Mouse (Mus musculus): ENCODE results near the gene Schip1. TPM values are rescaled to one million over a fixed set of nuclear protein-coding genes. Genes with fewer than 3 reads are reported as not detected.
A peak's percentile ranks its signal among the peaks of the same experiment; 100 is the strongest.

Schip1 gene
- polyA plus RNA-seq, 1 experiment from 2014 or later, result 37.1 TPM

- Histone ChIP-seq H3K4me2 (ENCODE audit: low read depth, low read length) (no peak overlapping the region), H3K36me3 (ENCODE audit: control insufficient read depth, insufficient read depth, low read length) (no peaks in the 10 kb centered on the region), H3K9ac (ENCODE audit: low read depth, low read length) (no peak overlapping the region), H3K9me3 (ENCODE audit: control insufficient read depth, low read length) (no peaks in the 10 kb centered on the region), H3K4me1 (ENCODE audit: control insufficient read depth, insufficient read depth, low read length) (peaks cover 5% of the 10 kb centered on the region), H3K4me3 (ENCODE audit: low read depth, low read length) (no peak overlapping the region), H3K27me3 (replicated peaks; ENCODE audit: control insufficient read depth, insufficient read depth, low read length) (no peaks in the 10 kb centered on the region), H3K27ac (replicated peaks; ENCODE audit: low read depth, low read length) (no peak overlapping the region)
- DNase-seq (ENCODE audit: low spot score) (no peak), ATAC-seq (ENCODE audit: low read depth) (no peak)
- WGBS, result 85% methylated on average over 5 of the region's 5 CpGs
Observed at GRCm38 (mm10) chr3:68510872-68511271, 446.3 kb downstream of the Schip1 start.

GRCm38 (mm10) chr3:68511744-68512143 is 447.1 kb downstream of the Schip1 start:
- Histone ChIP-seq H3K9ac (ENCODE audit: low read depth, low read length) (no peak overlapping the region), H3K36me3 (ENCODE audit: control insufficient read depth, insufficient read depth, low read length) (no peaks in the 10 kb centered on the region), H3K27me3 (replicated peaks; ENCODE audit: control insufficient read depth, insufficient read depth, low read length) (no peaks in the 10 kb centered on the region), H3K27ac (replicated peaks; ENCODE audit: low read depth, low read length) (no peak overlapping the region), H3K4me2 (ENCODE audit: low read depth, low read length) (no peak overlapping the region), H3K4me1 (ENCODE audit: control insufficient read depth, insufficient read depth, low read length) (peaks cover 5% of the 10 kb centered on the region), H3K9me3 (ENCODE audit: control insufficient read depth, low read length) (no peaks in the 10 kb centered on the region), H3K4me3 (ENCODE audit: low read depth, low read length) (no peak overlapping the region)
- ATAC-seq (ENCODE audit: low read depth) (no peak), DNase-seq (ENCODE audit: low spot score) (no peak)
- 75% methylated on average over 4 of the region's 4 CpGs for WGBS

- no peak overlapping the region for H3K9ac ChIP-seq (ENCODE audit: low read depth, low read length)
- no peaks in the 10 kb centered on the region for H3K9me3 ChIP-seq (ENCODE audit: control insufficient read depth, low read length)
- no peak overlapping the region for H3K27ac ChIP-seq (replicated peaks; ENCODE audit: low read depth, low read length)
- no peaks in the 10 kb centered on the region for H3K36me3 ChIP-seq (ENCODE audit: control insufficient read depth, insufficient read depth, low read length)
- whole genome bisulfite sequencing, result 73% methylated on average over 11 of the region's 11 CpGs
- ATAC-seq (ENCODE audit: low read depth), result no peak
- peaks cover 5% of the 10 kb centered on the region for H3K4me1 ChIP-seq (ENCODE audit: control insufficient read depth, insufficient read depth, low read length)
- no peak overlapping the region for H3K4me3 ChIP-seq (ENCODE audit: low read depth, low read length)
- H3K4me2 ChIP-seq (ENCODE audit: low read depth, low read length), result no peak overlapping the region
- DNase-seq (ENCODE audit: low spot score), result peak; percentile 15
- H3K27me3 ChIP-seq (replicated peaks; ENCODE audit: control insufficient read depth, insufficient read depth, low read length), result no peaks in the 10 kb centered on the region
Observed at GRCm38 (mm10) chr3:68512327-68512726, 447.7 kb downstream of the Schip1 start.

GRCm38 (mm10) chr3:68513340-68514119 is 448.9 kb downstream of the Schip1 start:
- Histone ChIP-seq H3K36me3 (ENCODE audit: control insufficient read depth, insufficient read depth, low read length) (no peaks in the 10 kb centered on the region), H3K9ac (ENCODE audit: low read depth, low read length) (no peak overlapping the region), H3K9me3 (ENCODE audit: control insufficient read depth, low read length) (no peaks in the 10 kb centered on the region), H3K4me3 (ENCODE audit: low read depth, low read length) (no peak overlapping the region), H3K27me3 (replicated peaks; ENCODE audit: control insufficient read depth, insufficient read depth, low read length) (no peaks in the 10 kb centered on the region), H3K4me1 (ENCODE audit: control insufficient read depth, insufficient read depth, low read length) (peaks cover 3% of the 10 kb centered on the region), H3K4me2 (ENCODE audit: low read depth, low read length) (no peak overlapping the region), H3K27ac (replicated peaks; ENCODE audit: low read depth, low read length) (no peak overlapping the region)
- DNase-seq (ENCODE audit: low spot score) (peak; percentile 22), ATAC-seq (ENCODE audit: low read depth) (no peak)
- 65% methylated on average over 7 of the region's 7 CpGs for WGBS

GRCm38 (mm10) chr3:68514120-68514497 is 449.5 kb downstream of the Schip1 start:
- H3K36me3 ChIP-seq (ENCODE audit: control insufficient read depth, insufficient read depth, low read length), result no peaks in the 10 kb centered on the region
- no peak overlapping the region for H3K9ac ChIP-seq (ENCODE audit: low read depth, low read length)
- H3K4me1 ChIP-seq (ENCODE audit: control insufficient read depth, insufficient read depth, low read length), result no peaks in the 10 kb centered on the region; the same call in 1 of the 2 replicates
- ATAC-seq (ENCODE audit: low read depth) (no peak), DNase-seq (ENCODE audit: low spot score) (no peak)
- no peaks in the 10 kb centered on the region for H3K9me3 ChIP-seq (ENCODE audit: control insufficient read depth, low read length)
- H3K4me3 ChIP-seq (ENCODE audit: low read depth, low read length), result no peak overlapping the region
- 82% methylated on average over 3 of the region's 3 CpGs for WGBS
- H3K27ac ChIP-seq (replicated peaks; ENCODE audit: low read depth, low read length), result no peak overlapping the region
- H3K4me2 ChIP-seq (ENCODE audit: low read depth, low read length), result no peak overlapping the region
- H3K27me3 ChIP-seq (replicated peaks; ENCODE audit: control insufficient read depth, insufficient read depth, low read length), result no peaks in the 10 kb centered on the region

- Histone ChIP-seq H3K4me3 (ENCODE audit: low read depth, low read length) (no peak overlapping the region), H3K9me3 (ENCODE audit: control insufficient read depth, low read length) (no peaks in the 10 kb centered on the region), H3K4me2 (ENCODE audit: low read depth, low read length) (no peak overlapping the region), H3K27ac (replicated peaks; ENCODE audit: low read depth, low read length) (no peak overlapping the region), H3K9ac (ENCODE audit: low read depth, low read length) (no peak overlapping the region), H3K4me1 (ENCODE audit: control insufficient read depth, insufficient read depth, low read length) (no peaks in the 10 kb centered on the region; the same call in 1 of the 2 replicates), H3K27me3 (replicated peaks; ENCODE audit: control insufficient read depth, insufficient read depth, low read length) (no peaks in the 10 kb centered on the region), H3K36me3 (ENCODE audit: control insufficient read depth, insufficient read depth, low read length) (no peaks in the 10 kb centered on the region)
- no peak for DNase-seq (ENCODE audit: low spot score)
- WGBS, result 89% methylated on average over 3 of the region's 3 CpGs
- no peak for ATAC-seq (ENCODE audit: low read depth)
Observed at GRCm38 (mm10) chr3:68514717-68515116, 450.1 kb downstream of the Schip1 start.

GRCm38 (mm10) chr3:68516393-68517081 is 451.9 kb downstream of the Schip1 start:
- DNase-seq (ENCODE audit: low spot score), result peak; percentile 54
- ATAC-seq (ENCODE audit: low read depth), result peak; percentile 57; the same call in 1 of the 2 replicates
- 84% methylated on average over 12 of the region's 12 CpGs for WGBS
- no peak overlapping the region for H3K4me2 ChIP-seq (ENCODE audit: low read depth, low read length)
- H3K36me3 ChIP-seq (ENCODE audit: control insufficient read depth, insufficient read depth, low read length), result no peaks in the 10 kb centered on the region
- H3K9ac ChIP-seq (ENCODE audit: low read depth, low read length), result no peak overlapping the region
- H3K4me1 ChIP-seq (ENCODE audit: control insufficient read depth, insufficient read depth, low read length), result no peaks in the 10 kb centered on the region; the same call in 1 of the 2 replicates
- no peak overlapping the region for H3K27ac ChIP-seq (replicated peaks; ENCODE audit: low read depth, low read length)
- H3K9me3 ChIP-seq (ENCODE audit: control insufficient read depth, low read length), result no peaks in the 10 kb centered on the region
- no peaks in the 10 kb centered on the region for H3K27me3 ChIP-seq (replicated peaks; ENCODE audit: control insufficient read depth, insufficient read depth, low read length)
- H3K4me3 ChIP-seq (ENCODE audit: low read depth, low read length), result no peak overlapping the region

- no peak overlapping the region for H3K27ac ChIP-seq (replicated peaks; ENCODE audit: low read depth, low read length)
- H3K9ac ChIP-seq (ENCODE audit: low read depth, low read length), result no peak overlapping the region
- DNase-seq (ENCODE audit: low spot score) (peak; percentile 30), ATAC-seq (ENCODE audit: low read depth) (no peak)
- no peaks in the 10 kb centered on the region for H3K36me3 ChIP-seq (ENCODE audit: control insufficient read depth, insufficient read depth, low read length)
- H3K27me3 ChIP-seq (replicated peaks; ENCODE audit: control insufficient read depth, insufficient read depth, low read length), result no peaks in the 10 kb centered on the region
- no peak overlapping the region for H3K4me2 ChIP-seq (ENCODE audit: low read depth, low read length)
- WGBS, result 44% methylated on average over 7 of the region's 7 CpGs
- no peak overlapping the region for H3K4me3 ChIP-seq (ENCODE audit: low read depth, low read length)
- no peaks in the 10 kb centered on the region for H3K9me3 ChIP-seq (ENCODE audit: control insufficient read depth, low read length)
- H3K4me1 ChIP-seq (ENCODE audit: control insufficient read depth, insufficient read depth, low read length), result no peaks in the 10 kb centered on the region
Observed at GRCm38 (mm10) chr3:68517236-68517635, 452.6 kb downstream of the Schip1 start.
